Mouse (Mus musculus) lung, postnatal 25 days (tissue): Measurements from ENCODE around the gene Prkca.
A peak's percentile ranks its signal among the peaks of the same experiment; 100 is the strongest.

Source experiments
- DNase-seq: peaks from one replicate; pipeline ENCODE4 v3.0.0; 2022; ENCODE audit warnings: low spot score

The Prkca gene

DNA sequence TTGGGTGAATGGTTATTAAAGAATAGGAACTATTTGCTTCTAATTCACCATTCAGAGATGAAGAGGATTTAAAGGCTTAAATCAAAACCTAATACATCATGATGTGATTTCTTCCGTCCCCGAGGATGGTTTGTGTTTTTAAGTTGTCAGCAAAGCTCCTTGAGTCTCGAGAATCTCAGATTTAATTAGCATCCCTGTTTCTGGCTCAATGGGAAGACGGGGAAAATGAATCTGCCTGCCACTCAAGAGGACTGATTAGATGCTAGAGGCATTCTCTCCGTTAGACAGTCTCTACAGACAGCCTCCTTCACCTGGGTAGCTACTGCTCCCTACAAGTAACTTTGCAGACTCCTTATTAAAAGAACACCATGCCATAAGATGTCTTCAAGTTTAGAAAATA, 396.9 kb downstream of the Prkca start:
- no peak for DNase-seq

- no peak for DNase-seq
Observed at GRCm38 (mm10) chr11:107936929-107937328, 406.8 kb downstream of the Prkca start.

GRCm38 (mm10) chr11:107931721-107932120, 412.0 kb downstream of the Prkca start:
- peak; percentile 12 for DNase-seq

GRCm38 (mm10) chr11:107931288-107931687, 412.4 kb downstream of the Prkca start:
- no peak for DNase-seq

GRCm38 (mm10) chr11:107929712-107930111, 414.0 kb downstream of the Prkca start:
- no peak for DNase-seq

- no peak for DNase-seq
Observed at GRCm38 (mm10) chr11:107919852-107920508, 423.7 kb downstream of the Prkca start.

GRCm38 (mm10) chr11:107917721-107918235, 425.9 kb downstream of the Prkca start:
- no peak for DNase-seq

GRCm38 (mm10) chr11:107914634-107915226, 429.0 kb downstream of the Prkca start, which contains the start of gene Cacng5:
TSS of gene Cacng5 (minus strand) at chr11:107915055.
- no peak for DNase-seq

- no peak for DNase-seq
Observed at GRCm38 (mm10) chr11:107913317-107913716, 430.4 kb downstream of the Prkca start.

- DNase-seq: no peak
Observed at GRCm38 (mm10) chr11:107905364-107905763, 438.4 kb downstream of the Prkca start.

DNA sequence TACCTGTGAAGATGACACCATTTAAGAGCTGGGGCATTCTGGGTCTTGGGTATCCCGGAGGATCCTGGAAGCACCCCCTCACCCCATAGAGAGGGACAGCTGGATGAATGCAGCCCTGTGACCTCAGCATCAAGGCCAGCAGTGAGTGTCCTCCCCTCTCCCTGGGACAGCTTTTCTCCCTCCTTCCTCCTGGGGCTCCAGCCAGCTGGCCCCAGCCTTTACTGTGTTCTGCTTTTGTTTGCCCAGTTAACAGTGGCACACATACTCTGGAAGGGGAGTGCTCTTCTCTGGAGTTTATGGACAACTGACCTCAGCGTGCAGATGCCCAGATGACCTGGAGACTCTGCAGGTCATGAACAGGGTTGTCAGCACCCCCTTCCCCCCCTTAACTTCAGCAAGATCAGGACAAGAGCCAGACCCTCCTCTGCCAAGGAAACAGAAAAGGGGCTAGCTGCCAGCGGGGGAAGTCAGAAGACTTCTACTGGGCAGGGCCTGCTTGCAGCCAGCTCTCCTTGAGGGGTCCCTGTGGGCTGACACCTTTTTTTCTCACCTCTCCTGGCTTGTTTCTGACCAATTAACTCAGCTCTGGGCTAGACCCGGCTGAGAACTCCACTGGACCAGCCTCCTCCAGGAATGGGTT, 439.6 kb downstream of the Prkca start:
- DNase-seq: peak; percentile 1

GRCm38 (mm10) chr11:107900470-107900869, 443.3 kb downstream of the Prkca start:
- no peak for DNase-seq

- no peak for DNase-seq
Observed at GRCm38 (mm10) chr11:107898698-107899097, 445.0 kb downstream of the Prkca start.

- DNase-seq: no peak
Observed at GRCm38 (mm10) chr11:107895635-107896034, 448.1 kb downstream of the Prkca start.

DNA sequence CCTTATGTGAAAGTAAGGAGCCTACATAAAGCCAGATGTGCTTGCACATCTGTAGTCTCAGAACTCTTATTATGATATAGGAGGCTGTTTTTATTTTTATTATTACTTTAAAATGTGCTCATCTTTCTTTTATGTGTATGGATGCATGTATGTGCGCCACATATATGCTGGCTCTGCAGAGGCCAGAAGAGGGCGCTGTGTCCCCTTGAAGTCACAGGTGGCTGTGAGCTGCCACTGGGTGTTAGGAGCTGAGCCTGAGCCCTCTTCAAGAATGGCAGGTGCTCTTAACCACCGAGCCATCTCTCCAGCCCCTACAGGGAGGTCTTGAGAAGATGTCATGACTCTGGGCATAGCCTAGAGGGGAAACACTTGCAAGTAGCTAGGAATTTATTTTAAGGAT, 452.4 kb downstream of the Prkca start:
- no peak for DNase-seq

DNA sequence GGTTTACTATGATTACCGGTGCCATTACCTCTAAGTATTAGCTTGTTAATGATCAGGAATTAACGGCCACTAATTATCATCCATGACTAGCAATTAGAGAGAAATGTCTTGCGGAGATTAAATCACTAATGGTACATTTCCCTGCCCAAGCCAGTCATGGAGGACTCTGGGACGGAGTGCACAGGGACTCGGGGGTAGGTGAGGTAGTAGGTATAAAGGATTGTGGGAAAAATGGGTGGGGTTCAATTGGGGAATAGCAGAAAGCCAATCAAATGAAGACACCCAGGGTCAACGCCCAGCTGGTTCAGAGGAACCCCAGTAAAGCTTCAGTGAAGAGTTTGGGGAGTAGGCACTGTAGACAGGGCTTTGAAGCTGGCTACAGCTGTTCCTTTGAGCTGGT, 456.4 kb downstream of the Prkca start:
- DNase-seq: no peak
